Mouse (Mus musculus): ENCODE data around the gene Map2. TPM values are rescaled to one million over a fixed set of nuclear protein-coding genes. Genes with fewer than 3 reads are reported as not detected.

The Map2 gene
- polyA plus RNA-seq, 1 experiment from 2014 or later = 491 TPM

DNA sequence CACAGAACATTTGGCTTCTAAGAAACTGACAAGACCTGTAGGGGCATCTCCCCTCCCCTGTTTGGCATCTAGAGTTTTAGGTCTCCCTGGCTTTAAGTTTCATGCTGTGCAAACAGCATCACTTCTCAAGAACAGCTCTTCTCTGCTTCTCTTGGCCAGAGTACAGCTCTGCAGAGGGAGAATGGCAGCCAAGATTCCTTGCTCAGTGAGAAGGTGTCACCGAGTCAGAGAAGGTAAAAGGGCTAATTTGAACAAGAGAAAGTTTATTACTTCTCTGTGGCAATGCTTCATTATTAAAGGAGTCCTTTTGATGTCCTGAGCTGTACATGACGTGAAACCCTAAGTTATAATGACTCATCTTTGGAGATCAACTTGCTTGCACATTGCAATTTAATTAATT, 10.4 kb upstream of the Map2 start:
- no peaks in the 10 kb centered on the region for H3K27me3 ChIP-seq (ENCODE audit: control insufficient read depth, insufficient read depth, low read length)
- DNase-seq (no peak), ATAC-seq (ENCODE audit: low FRiP score, low TSS enrichment) (no peak)
- WGBS = 61% methylated on average over 2 of the region's 2 CpGs
- no peak overlapping the region for H3K9ac ChIP-seq (replicated peaks; ENCODE audit: low read length)
- H3K4me3 ChIP-seq (replicated peaks; ENCODE audit: low read depth, low read length) = no peak overlapping the region
- no peaks in the 10 kb centered on the region for H3K4me1 ChIP-seq (ENCODE audit: control insufficient read depth, insufficient read depth, low read length)
- no peaks in the 10 kb centered on the region for H3K36me3 ChIP-seq (ENCODE audit: control insufficient read depth, insufficient read depth, low read length)
- no peak overlapping the region for H3K4me2 ChIP-seq (ENCODE audit: low read length)
- H3K27ac ChIP-seq (replicated peaks; ENCODE audit: low read depth, low read length) = no peak overlapping the region
- H3K9me3 ChIP-seq (ENCODE audit: control insufficient read depth, low read length) = no peaks in the 10 kb centered on the region

DNA sequence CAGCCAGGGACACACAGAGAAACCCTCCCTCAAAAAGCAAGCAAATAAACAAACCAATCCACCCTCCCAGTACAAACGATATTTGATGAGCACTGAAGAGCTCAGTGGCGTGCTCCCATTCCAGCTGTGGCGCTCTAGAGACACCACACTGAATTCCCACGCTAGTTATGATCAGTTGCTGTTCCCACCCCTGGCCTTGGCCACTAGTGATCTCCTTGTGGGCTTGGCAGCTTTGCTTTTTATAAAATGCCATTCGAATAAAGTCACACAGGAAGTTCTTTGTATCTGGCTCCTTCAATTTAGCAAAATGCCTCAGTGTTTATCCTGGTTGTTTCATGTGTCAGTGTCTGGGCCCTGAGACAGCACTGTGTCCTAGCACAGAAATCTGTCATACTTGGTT, 6.4 kb upstream of the Map2 start:
- ATAC-seq (ENCODE audit: low FRiP score, low TSS enrichment) = no peak
- WGBS = 81% methylated on average over 5 of the region's 5 CpGs
- Histone ChIP-seq H3K4me3 (replicated peaks; ENCODE audit: low read depth, low read length) (no peak overlapping the region), H3K27me3 (ENCODE audit: control insufficient read depth, insufficient read depth, low read length) (no peaks in the 10 kb centered on the region), H3K9ac (replicated peaks; ENCODE audit: low read length) (no peak overlapping the region), H3K4me1 (ENCODE audit: control insufficient read depth, insufficient read depth, low read length) (no peaks in the 10 kb centered on the region), H3K9me3 (ENCODE audit: control insufficient read depth, low read length) (no peaks in the 10 kb centered on the region), H3K36me3 (ENCODE audit: control insufficient read depth, insufficient read depth, low read length) (no peaks in the 10 kb centered on the region), H3K4me2 (ENCODE audit: low read length) (no peak overlapping the region), H3K27ac (replicated peaks; ENCODE audit: low read depth, low read length) (no peak overlapping the region)
- no peak for DNase-seq

DNA sequence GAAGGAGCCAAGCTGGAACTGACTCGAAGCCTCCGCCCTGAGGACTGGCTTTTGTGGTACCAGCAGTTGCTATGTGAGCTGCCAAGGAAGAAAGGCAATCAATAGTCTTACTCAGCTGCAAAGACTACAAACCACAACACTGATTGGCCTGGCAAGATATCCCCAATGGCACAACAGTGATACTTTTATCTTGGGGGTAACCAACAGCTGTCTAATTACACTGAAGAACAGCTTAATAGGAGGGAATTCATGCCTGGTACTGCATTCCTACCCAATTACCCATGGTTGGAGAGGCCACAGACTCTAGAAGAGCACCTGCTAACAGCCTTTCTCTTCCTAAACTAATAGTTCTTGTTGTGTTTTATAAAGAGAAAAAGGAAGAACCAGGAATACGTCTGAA, 2.9 kb upstream of the Map2 start:
- no peaks in the 10 kb centered on the region for H3K4me1 ChIP-seq (ENCODE audit: control insufficient read depth, insufficient read depth, low read length)
- no peaks in the 10 kb centered on the region for H3K36me3 ChIP-seq (ENCODE audit: control insufficient read depth, insufficient read depth, low read length)
- WGBS = 78% methylated on average over 3 of the region's 3 CpGs
- ATAC-seq (ENCODE audit: low FRiP score, low TSS enrichment) (no peak), DNase-seq (no peak)
- H3K9ac ChIP-seq (replicated peaks; ENCODE audit: low read length) = no peak overlapping the region
- H3K27ac ChIP-seq (replicated peaks; ENCODE audit: low read depth, low read length) = no peak overlapping the region
- H3K4me3 ChIP-seq (replicated peaks; ENCODE audit: low read depth, low read length) = no peak overlapping the region
- H3K9me3 ChIP-seq (ENCODE audit: control insufficient read depth, low read length) = no peaks in the 10 kb centered on the region
- H3K4me2 ChIP-seq (ENCODE audit: low read length) = no peak overlapping the region
- no peaks in the 10 kb centered on the region for H3K27me3 ChIP-seq (ENCODE audit: control insufficient read depth, insufficient read depth, low read length)

DNA sequence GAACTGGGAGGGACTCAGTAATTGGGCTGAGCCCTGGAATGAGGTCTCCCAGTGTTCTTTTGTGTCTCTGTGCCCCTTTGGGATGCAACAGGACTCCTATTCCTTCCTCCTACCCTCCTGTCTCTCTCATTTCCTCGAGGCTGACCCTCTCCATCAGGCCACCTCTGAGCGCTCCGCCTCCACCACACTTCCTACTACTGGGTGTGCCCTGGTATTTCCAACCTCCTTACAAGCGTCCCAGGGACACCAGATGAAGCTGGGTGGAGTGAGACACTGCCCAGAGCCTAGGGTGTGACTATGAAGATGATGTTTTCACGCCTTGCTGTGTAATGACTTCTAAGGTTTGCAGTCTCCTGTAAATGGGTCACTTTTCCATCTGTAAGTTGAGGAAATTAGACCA, 1.4 kb upstream of the Map2 start:
- H3K9me3 ChIP-seq (ENCODE audit: control insufficient read depth, low read length) = no peaks in the 10 kb centered on the region
- H3K4me1 ChIP-seq (ENCODE audit: control insufficient read depth, insufficient read depth, low read length) = peaks cover 11% of the 10 kb centered on the region
- H3K4me2 ChIP-seq (ENCODE audit: low read length) = no peak overlapping the region
- H3K9ac ChIP-seq (replicated peaks; ENCODE audit: low read length) = no peak overlapping the region
- no peaks in the 10 kb centered on the region for H3K27me3 ChIP-seq (ENCODE audit: control insufficient read depth, insufficient read depth, low read length)
- ATAC-seq (ENCODE audit: low FRiP score, low TSS enrichment) (no peak), DNase-seq (no peak)
- 59% methylated on average over 5 of the region's 5 CpGs for WGBS
- no peak overlapping the region for H3K27ac ChIP-seq (replicated peaks; ENCODE audit: low read depth, low read length)
- no peaks in the 10 kb centered on the region for H3K36me3 ChIP-seq (ENCODE audit: control insufficient read depth, insufficient read depth, low read length)
- no peak overlapping the region for H3K4me3 ChIP-seq (replicated peaks; ENCODE audit: low read depth, low read length)

DNA sequence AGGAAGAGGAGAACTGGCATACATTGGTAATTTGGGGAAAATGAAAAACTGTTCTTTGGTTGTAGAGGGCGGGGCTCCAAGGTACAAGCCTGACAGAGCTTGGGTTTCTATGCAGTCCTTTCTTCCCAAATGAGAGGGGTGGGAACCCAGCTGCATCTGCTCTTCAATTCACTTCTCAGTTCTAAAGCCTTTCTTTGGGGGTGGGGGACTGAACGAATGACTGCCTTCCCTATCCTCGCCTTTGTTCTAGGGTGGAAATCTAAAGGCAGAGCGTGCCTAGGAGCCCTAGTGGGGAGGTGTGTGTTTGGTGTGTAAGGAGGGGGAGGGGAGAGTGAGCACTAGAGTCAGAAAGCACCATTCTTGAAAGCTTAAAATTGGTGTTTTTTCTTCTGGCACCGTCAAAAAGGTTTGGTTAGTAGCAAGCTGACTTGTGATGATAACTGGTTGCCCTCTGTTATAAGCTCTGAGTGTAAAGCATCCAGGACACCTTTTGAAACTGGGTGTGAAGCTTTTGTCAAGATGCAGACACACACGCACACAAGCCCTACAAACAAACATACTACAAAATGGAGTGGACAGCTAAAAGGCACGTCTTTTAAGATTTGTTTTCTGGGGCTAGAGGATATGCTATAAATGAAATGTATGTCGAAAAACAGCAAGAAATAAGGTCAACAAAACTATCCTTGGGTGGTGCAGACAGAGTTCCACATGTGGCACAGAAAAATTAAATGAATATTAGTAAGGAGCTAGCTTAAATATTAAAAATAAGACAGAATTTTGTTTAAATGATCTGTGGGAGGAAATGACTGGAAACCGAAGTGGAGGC, 1.2 kb downstream of the Map2 start:
- Histone ChIP-seq H3K4me2 (ENCODE audit: low read length) (peak overlapping the region; percentile 68), H3K9ac (replicated peaks; ENCODE audit: low read length) (peak overlapping the region; percentile 96), H3K4me3 (replicated peaks; ENCODE audit: low read depth, low read length) (peak overlapping the region; percentile 69), H3K27ac (replicated peaks; ENCODE audit: low read depth, low read length) (peak overlapping the region; percentile 93), H3K4me1 (ENCODE audit: control insufficient read depth, insufficient read depth, low read length) (peaks cover 26% of the 10 kb centered on the region), H3K27me3 (ENCODE audit: control insufficient read depth, insufficient read depth, low read length) (no peaks in the 10 kb centered on the region), H3K9me3 (ENCODE audit: control insufficient read depth, low read length) (no peaks in the 10 kb centered on the region), H3K36me3 (ENCODE audit: control insufficient read depth, insufficient read depth, low read length) (peaks cover under 1% of the 10 kb centered on the region)
- DNase-seq (peak; percentile 82), ATAC-seq (ENCODE audit: low FRiP score, low TSS enrichment) (peak; percentile 60)
- WGBS = 11% methylated on average over 9 of the region's 9 CpGs

DNA sequence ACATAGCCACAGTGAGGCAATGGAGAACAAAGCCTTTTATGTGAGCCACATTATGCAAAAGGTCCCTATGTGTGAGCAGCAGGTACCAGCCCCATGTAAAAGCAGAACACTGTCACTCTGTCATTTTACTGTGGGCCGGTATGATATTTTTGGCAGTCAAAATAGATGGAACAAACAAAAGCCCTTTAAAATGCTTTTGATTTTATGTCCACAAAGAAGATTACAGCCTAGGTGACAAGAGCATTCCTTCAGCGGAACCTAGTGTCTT, 1.7 kb downstream of the Map2 start:
- DNase-seq = peak; percentile 67
- H3K27me3 ChIP-seq (ENCODE audit: control insufficient read depth, insufficient read depth, low read length) = no peaks in the 10 kb centered on the region
- peak overlapping the region; percentile 68 for H3K4me2 ChIP-seq (ENCODE audit: low read length)
- peak overlapping the region; percentile 93 for H3K27ac ChIP-seq (replicated peaks; ENCODE audit: low read depth, low read length)
- H3K4me3 ChIP-seq (replicated peaks; ENCODE audit: low read depth, low read length) = peak overlapping the region; percentile 69
- ATAC-seq (ENCODE audit: low FRiP score, low TSS enrichment) = no peak
- H3K9me3 ChIP-seq (ENCODE audit: control insufficient read depth, low read length) = no peaks in the 10 kb centered on the region
- peak overlapping the region; percentile 96 for H3K9ac ChIP-seq (replicated peaks; ENCODE audit: low read length)
- peaks cover 30% of the 10 kb centered on the region for H3K4me1 ChIP-seq (ENCODE audit: control insufficient read depth, insufficient read depth, low read length)
- H3K36me3 ChIP-seq (ENCODE audit: control insufficient read depth, insufficient read depth, low read length) = peaks cover 6% of the 10 kb centered on the region
- WGBS = 24% methylated on average over 2 of the region's 2 CpGs

DNA sequence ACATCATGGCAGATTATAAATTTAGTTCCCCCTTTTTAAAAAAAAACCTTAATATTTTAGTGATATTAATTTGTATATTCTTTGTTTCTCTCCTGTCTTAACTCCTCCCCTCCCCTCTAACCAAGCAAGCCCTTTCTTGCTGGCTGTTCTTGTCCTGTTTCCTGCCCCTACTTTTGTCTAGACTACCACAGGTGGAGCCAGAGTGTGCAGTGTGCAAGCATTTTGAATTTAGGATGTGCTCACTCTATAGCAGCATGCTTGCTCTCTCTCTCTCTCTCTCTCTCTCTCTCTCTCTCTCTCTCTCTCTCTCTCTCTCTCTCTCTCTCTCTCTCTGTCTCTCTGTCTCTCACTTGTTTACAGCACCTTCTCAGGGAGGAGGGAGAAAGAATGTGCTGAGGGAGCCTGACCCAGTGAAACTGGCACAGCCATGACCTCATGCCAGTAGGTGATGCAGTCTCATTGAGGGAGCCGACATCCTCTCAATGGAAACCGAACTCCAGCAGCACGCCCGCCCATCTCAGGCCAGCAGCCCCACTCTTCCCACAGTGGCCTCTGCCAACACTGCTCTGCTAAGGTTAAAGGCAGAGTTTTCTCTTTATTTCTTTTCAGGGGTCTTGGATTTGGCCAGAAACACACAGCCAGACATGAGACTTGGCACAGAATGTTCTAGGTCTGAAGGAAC, 2.6 kb downstream of the Map2 start:
- Histone ChIP-seq H3K27ac (replicated peaks; ENCODE audit: low read depth, low read length) (peak overlapping the region; percentile 60; the same call in 1 of the 2 replicates), H3K27me3 (ENCODE audit: control insufficient read depth, insufficient read depth, low read length) (no peaks in the 10 kb centered on the region), H3K4me1 (ENCODE audit: control insufficient read depth, insufficient read depth, low read length) (peaks cover 30% of the 10 kb centered on the region), H3K4me2 (ENCODE audit: low read length) (peak overlapping the region; percentile 68), H3K9me3 (ENCODE audit: control insufficient read depth, low read length) (no peaks in the 10 kb centered on the region), H3K36me3 (ENCODE audit: control insufficient read depth, insufficient read depth, low read length) (peaks cover 9% of the 10 kb centered on the region), H3K4me3 (replicated peaks; ENCODE audit: low read depth, low read length) (peak overlapping the region; percentile 69), H3K9ac (replicated peaks; ENCODE audit: low read length) (peak overlapping the region; percentile 96; the same call in 1 of the 2 replicates)
- DNase-seq (peak; percentile 70), ATAC-seq (ENCODE audit: low FRiP score, low TSS enrichment) (no peak)
- 36% methylated on average over 4 of the region's 4 CpGs for WGBS

DNA sequence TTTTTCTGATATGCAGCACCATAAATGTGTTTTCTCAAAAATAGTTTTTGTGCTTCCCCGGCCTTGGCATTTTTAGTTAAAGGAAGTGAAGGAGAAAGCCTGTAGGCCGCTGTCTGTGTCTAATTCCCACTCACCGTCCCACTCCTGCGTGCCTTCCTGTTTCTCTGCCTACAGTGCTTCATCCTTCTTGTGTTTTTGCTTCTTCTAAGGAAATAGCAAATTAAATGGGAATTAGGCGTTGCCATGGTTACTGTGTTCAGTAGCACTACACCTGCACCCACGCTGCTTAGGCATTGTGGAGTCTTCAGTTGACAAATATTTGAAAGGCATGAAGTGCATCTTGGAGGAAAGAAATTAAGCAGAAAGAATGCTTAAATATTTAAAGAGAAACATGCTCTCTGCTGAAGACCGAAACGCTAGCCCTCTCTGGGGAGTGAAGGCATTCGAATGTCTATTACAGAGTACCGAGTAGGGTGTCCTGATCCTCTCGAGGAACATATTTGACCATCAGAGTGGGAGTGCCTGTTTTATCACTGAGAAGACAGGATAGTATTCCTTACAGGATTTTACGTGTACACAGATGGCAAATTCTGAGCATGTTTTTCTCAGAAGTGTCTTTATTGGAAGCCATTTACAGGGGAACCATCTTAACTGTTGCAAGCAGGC, 12.1 kb downstream of the Map2 start:
- H3K27me3 ChIP-seq (ENCODE audit: control insufficient read depth, insufficient read depth, low read length) = no peaks in the 10 kb centered on the region
- no peak overlapping the region; the same call in 1 of the 2 replicates for H3K27ac ChIP-seq (replicated peaks; ENCODE audit: low read depth, low read length)
- DNase-seq (peak; percentile 59), ATAC-seq (ENCODE audit: low FRiP score, low TSS enrichment) (no peak)
- H3K4me3 ChIP-seq (replicated peaks; ENCODE audit: low read depth, low read length) = no peak overlapping the region
- WGBS = 38% methylated on average over 12 of the region's 12 CpGs
- H3K9me3 ChIP-seq (ENCODE audit: control insufficient read depth, low read length) = no peaks in the 10 kb centered on the region
- no peak overlapping the region for H3K9ac ChIP-seq (replicated peaks; ENCODE audit: low read length)
- 0 out of 2 replicates have a peak, but pooled peaks cover 4% of the 10 kb centered on the region for H3K36me3 ChIP-seq (ENCODE audit: control insufficient read depth, insufficient read depth, low read length)
- peak overlapping the region; percentile 28; the same call in 1 of the 2 replicates for H3K4me2 ChIP-seq (ENCODE audit: low read length)
- H3K4me1 ChIP-seq (ENCODE audit: control insufficient read depth, insufficient read depth, low read length) = peaks cover 18% of the 10 kb centered on the region

All from midbrain, embryonic 14.5 days (tissue).